Mouse (Mus musculus) forelimb bud, embryonic 11.5 days (tissue): ENCODE results near the gene Zfp971.
"Not testable (repeated sequence)": the region's sequence is repeated elsewhere in the genome, so short reads cannot be mapped to it uniquely, and the experiment has no call there.

Source experiments
- DNase-seq: peaks from one replicate; pipeline ENCODE4 v3.0.0-alpha.2; 2012; ENCODE audit warnings: low read depth, low spot score

Gene Zfp971

GRCm38 (mm10) chr2:178023011-178023611 lies at the start of gene Zfp971:
TSS of gene Zfp971 (plus strand) at chr2:178023284.
- DNase-seq: peak; percentile 17

- DNase-seq: not testable (repeated sequence)
These were observed 48.3 kb upstream of the Zfp971 start for GRCm38 (mm10) chr2:177974814-177975213.

- not testable (repeated sequence) for DNase-seq
These were observed 3.6 kb upstream of the Zfp971 start for GRCm38 (mm10) chr2:178019486-178019885.

GRCm38 (mm10) chr2:178020773-178021172 lies 2.3 kb upstream of the Zfp971 start:
- not testable (repeated sequence) for DNase-seq

GRCm38 (mm10) chr2:178023861-178024260 lies 777 bp downstream of the Zfp971 start:
- DNase-seq: not testable (repeated sequence)

GRCm38 (mm10) chr2:178027601-178028000 lies 4.5 kb downstream of the Zfp971 start:
- not testable (repeated sequence) for DNase-seq

GRCm38 (mm10) chr2:178058195-178058594 lies 35.1 kb downstream of the Zfp971 start:
- peak; percentile 59 for DNase-seq

GRCm38 (mm10) chr2:178078166-178078717 lies 55.2 kb downstream of the Zfp971 start, which contains the start of gene Zfp931:
TSS of gene Zfp931 (minus strand) at chr2:178078476.
- not testable (repeated sequence) for DNase-seq
